20 mouse cellular contexts compared by ENCODE assay signal in the genomic region with DNA sequence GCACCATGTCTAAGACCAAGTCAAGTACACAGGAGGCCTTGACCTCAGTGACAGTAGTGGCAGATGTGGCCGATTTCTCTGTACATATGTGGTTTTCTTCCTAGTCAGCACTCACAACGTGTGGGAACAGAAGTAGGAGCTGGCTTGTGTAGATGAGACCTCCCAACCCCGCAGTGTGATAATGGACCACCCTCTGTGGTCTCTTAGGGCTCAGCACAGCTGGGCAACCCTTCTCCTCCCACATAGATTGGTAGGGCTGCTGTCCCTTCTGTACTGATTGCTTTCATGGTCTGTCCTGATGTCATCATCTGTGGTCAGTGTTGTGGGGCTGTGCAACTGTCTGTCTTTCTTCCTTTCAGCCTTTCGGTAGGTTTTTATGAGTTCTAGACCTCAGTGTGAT.
"Had no signal": no experiment of that assay in that cellular context is flagged by ENCODE, and none has a peak within 500 bp of the region (broad histone marks: within the 10 kb centered on the region; RNA-seq: fewer than 3 reads in every experiment).

No protein-coding gene starts in this region.

- H3K27me3 ChIP-seq: neural tube, embryonic 13.5 days; neural tube, embryonic 15.5 days had no signal

- H3K4me3 ChIP-seq: liver, embryonic 13.5 days; liver, embryonic 15.5 days; midbrain, embryonic 10.5 days; midbrain, embryonic 12.5 days; myocyte; neural tube, embryonic 13.5 days; neural tube, embryonic 15.5 days had no signal

- H3K9ac ChIP-seq: liver, embryonic 13.5 days; liver, embryonic 15.5 days; liver, postnatal 0 days; midbrain, embryonic 12.5 days; neural tube, embryonic 13.5 days; neural tube, embryonic 15.5 days had no signal

- H3K36me3 ChIP-seq: liver, embryonic 13.5 days; liver, embryonic 15.5 days; midbrain, embryonic 10.5 days; midbrain, embryonic 12.5 days had no signal

- H3K4me2 ChIP-seq: liver, embryonic 11.5 days; liver, embryonic 13.5 days; liver, embryonic 15.5 days; midbrain, embryonic 12.5 days; neural tube, embryonic 13.5 days; neural tube, embryonic 15.5 days had no signal

- DNase-seq: liver; liver, embryonic 13.5 days; liver, postnatal 0 days; retina, postnatal 1 day; right cerebral cortex, adult 18-20 months; right cerebral cortex, postnatal 25 days; right cerebral cortex, postnatal 4 days; spleen, adult 18-20 months; thymus, adult 18-20 months; thymus, postnatal 14 days; thymus, postnatal 36 days had no signal

- ATAC-seq: liver, postnatal 0 days; midbrain, embryonic 16.5 days had no signal

- H3K27ac ChIP-seq: liver, embryonic 13.5 days; liver, embryonic 15.5 days; macrophage; midbrain, embryonic 10.5 days; midbrain, embryonic 12.5 days; neural tube, embryonic 13.5 days; neural tube, embryonic 15.5 days had no signal

- H3K9me3 ChIP-seq: liver, embryonic 13.5 days; liver, embryonic 15.5 days; midbrain, embryonic 10.5 days; midbrain, embryonic 12.5 days; neural tube, embryonic 13.5 days; neural tube, embryonic 15.5 days had no signal
